Mouse (Mus musculus) spleen, adult 2 months (tissue): Measurements from ENCODE around the gene Rnh1.

Source experiments
- CTCF ChIP-seq: fragments of 200-500 bp; IDR thresholded peaks from 2 replicates; pipeline ENCODE4 v1.5.1; 2011; ENCODE audit warnings: mild to moderate bottlenecking, inconsistent platforms; ENCODE audit not compliant: insufficient read depth, insufficient read length, insufficient replicate concordance; ENCODE audit errors: extremely low read depth
- POLR2A ChIP-seq: fragments of 200-500 bp; IDR thresholded peaks from 2 replicates; pipeline ENCODE4 v1.6.1; 2011; ENCODE audit warnings: low read depth, low read length, inconsistent platforms

DNA sequence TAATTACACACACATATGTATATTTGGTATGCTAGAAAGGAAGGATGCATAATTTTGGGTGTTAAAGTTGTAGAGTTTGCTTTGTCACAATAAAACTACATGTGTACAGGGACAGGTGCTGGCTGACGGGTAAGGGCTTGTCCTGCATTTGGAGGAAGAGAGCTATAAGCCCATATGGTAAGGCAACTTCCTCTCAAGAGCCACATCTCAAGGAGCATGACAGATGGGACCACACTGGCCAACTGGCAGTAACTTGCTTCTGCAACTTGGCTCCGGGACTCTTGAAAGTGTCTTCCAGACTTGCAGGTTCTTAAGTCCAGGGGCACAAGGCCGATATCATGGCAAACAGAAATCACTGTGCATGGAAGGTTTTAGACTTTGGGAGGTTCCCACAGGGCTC lies 28.0 kb downstream of the Rnh1 start:
- no peak for TF ChIP-seq POLR2A
- TF ChIP-seq CTCF: no peak
